Mouse (Mus musculus) right cerebral cortex, postnatal 14 days (tissue): ENCODE measurements around the gene Cep72.
"Not testable (repeated sequence)": the region's sequence is repeated elsewhere in the genome, so short reads cannot be mapped to it uniquely, and the experiment has no call there.

ENCODE experiments used
- DNase-seq: peaks from one replicate; pipeline ENCODE4 v3.0.0; 2022

Cep72 gene

DNA sequence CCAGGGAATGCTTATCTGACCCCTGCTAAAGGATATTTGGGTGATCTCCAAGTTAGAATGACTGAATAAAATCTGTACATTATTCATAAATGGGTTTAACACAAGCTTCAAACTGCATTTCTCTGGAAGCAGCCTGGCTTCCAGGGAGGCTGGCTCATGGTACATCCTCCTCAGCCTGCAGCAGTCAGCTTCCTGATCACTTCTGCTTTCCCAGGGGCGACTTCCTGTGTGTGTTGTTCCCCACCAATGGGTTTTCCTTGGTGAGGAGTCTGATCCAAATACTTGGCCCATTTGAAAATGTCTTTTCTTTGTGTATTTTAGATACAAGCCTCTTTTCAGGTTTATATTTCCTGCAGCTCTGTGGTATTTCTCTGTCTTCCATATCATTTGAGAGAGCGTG lies 33.1 kb downstream of the Cep72 start:
- DNase-seq: no peak

DNA sequence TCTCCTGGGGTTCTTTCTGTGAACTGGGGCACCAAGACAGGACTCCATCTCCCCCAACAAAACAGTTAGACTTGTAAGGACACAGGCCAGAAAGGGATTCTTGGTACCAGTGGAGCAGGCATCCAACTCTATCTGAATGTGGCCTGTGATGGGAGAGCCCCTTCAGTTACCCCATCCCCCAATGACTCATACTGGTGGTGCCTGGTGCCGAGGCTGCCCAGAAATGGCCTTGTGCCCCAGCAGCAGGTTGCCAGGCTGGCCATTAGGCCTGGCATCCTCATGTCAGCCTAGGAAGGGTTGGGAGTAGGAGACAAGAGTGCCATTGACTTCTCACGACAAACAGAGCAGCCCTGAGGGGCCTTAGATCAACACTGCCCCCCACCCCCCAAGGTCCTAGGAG lies 34.0 kb downstream of the Cep72 start:
- DNase-seq: no peak

DNA sequence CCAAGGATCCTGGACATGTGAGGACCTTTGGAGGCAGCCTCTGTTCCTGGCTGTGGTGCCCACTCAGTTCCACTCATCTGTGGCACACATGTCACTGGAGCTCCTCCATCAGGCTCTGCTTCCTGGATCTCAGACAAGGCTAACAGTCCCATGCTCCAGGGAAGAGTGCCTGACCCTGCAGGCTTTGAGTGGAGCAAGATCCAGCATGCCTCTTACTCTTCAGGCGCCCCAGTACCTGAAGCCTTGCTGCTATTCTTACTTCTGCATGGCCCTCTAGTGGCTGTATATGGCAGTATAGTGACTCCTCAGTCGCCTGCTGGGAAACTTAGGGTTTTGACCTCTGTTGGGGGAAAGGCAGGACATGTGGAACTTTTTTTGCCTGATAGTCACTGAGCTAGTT lies 35.9 kb downstream of the Cep72 start:
- peak; percentile 30 for DNase-seq

DNA sequence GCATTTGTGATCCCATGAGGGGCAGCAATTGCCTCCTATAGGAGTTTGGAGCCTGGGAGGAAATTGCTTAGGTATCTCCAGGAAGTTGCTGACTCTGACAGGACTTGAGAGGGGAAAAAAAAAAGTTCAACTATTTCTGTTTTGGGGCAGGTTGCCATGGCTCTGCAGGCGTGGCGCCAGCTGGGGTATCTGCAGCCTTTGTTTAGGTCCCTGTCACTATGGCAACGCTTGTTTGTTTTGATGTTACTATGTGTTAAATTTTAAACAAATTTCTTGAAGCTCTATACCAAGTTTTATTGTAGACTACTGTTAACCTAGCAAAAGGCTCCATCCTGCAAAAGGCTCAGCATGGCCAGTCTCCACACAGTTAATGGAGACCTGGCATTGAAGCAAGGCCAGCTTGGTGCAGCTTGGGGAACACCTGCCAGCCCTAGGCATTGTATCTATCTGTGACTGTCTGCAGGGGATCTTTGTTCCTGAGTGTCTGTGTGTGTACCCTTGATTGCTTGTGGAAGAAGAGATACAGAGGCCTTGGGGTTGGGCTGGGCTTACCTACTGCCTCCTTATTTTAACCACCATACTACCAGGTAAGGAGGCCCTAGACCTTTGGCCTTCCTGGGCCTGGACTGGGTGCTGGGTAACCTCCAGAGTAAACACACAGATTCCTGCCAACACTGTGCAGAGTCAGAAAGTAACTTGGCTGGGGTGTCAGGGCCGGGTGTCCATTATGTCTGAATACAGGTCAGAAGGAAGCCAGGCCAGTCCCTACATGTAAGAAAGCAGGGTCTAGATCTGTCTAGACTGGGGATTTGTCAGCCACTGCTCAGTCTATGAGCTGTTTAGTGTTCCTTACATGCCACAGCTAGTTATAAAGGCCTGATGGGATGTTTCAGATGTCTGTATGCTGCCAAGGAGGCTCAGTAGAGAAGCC lies 36.7 kb downstream of the Cep72 start:
- no peak for DNase-seq

DNA sequence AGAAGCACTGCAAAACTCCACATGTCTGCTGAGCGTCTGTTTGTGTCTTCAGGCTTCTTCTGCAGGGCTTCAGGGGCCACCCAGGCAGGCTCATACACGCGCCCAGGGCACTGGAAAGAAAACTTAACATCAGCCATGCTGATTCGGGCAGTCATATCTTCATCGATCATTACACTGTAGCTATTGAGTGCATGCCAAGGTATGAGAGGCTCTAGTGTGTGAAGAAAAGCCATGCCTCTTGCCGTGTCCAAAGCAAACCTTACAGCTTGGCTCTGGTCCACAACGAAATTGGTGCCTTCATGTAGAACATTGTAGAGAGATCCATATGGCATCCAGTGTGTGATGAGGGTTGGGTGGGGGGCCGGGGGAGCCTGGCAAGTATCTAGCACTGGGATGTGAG lies 43.1 kb downstream of the Cep72 start:
- DNase-seq: not testable (repeated sequence)

DNA sequence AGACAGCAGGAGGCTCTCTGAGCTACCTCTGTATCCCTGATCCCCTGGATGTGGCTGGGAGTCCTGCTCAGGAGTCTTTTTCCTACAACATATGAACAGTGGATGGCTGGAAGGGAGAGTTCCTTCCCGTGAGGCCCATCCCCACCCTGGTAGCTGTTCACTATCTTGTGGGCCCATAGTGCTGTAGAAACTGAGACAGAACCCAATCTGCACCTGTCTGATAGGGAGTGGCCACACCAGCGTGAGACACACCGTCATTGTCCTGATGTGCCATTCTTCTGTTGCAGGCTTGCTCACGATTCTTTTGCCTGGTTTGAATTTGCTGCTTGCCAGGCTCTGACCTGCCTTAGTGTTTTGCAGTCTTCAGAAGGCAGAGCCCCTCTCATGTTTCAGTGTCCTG lies 44.7 kb downstream of the Cep72 start:
- no peak for DNase-seq

DNA sequence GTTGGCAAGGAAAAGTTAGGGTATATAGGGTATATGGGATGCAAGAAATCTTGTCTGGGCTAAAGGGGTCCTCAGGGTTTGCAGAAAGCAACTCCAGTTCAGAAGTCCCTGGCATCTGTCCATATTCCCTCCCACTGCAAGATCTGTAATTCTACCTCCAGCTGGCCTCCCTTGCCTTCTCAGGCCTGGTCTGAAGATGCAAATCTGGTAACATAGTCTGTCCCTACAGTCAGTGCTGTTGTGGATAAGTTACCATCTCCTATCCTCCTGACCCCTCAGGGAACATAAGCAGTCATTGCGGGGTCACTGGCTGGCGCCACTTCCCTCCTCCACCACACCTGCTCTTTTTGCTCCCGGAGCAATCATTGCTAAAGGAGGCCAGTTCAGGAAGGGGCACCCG lies 46.2 kb downstream of the Cep72 start:
- no peak for DNase-seq

DNA sequence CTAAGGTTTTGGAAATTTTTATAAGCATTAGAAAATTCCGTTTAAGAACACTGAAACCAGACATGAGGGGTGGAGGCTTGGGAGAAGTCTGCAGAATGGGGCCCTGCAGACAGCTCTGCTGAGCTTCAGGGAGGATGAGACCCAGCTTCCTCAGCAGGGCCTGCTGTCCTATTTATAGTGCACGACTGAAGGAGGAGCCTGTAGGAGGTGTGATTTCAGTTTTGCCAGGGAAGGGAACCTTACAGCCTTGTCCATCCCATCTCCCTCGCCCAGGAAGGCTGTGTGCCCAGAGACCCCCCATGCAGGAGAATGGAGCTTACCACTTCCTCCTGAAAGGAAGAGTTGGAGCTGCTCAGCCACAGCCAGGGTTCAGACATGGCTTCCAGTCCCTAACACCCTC lies 51.4 kb downstream of the Cep72 start:
- DNase-seq: peak; percentile 45

DNA sequence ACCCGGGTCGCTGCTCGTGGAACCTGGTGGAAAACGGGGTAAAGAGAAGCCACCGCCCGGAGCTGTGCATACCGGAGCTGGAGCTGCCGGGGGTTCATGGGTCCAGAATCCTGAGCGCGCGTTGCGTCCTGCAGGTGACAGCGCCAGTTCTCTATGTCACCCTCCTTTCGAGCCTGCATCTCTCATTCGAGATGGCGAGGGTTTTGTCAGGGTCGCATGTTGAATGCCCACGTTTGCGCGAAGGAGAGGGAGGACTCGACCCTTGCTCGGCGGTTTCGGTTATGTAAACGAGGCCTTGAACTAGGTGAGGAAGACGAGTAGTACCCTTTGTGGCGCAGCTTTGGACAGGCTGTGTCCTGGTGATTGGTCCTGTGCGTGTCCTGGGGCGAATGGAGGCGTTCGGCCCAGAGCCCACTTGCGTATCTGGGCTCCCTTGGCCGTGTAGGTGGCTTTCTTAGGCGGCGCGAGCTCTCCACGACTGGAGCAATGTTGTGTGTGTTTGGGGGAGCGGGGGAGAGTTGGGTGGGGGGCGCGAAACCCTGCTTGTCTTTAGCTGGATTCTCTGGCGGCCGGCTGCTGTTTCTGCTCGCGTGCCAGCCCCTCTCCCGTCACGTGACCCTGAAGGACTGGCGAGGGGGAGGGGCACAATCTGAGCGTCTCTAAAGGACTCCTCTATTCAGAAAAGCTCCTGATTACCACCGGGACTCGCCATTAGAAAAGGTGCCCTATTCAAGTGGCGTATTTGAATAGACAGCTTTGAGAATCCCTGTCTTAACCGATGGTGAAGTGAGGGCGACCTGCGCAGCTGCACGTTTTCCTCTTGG lies 52.1 kb downstream of the Cep72 start:
- DNase-seq: peak; percentile 89

DNA sequence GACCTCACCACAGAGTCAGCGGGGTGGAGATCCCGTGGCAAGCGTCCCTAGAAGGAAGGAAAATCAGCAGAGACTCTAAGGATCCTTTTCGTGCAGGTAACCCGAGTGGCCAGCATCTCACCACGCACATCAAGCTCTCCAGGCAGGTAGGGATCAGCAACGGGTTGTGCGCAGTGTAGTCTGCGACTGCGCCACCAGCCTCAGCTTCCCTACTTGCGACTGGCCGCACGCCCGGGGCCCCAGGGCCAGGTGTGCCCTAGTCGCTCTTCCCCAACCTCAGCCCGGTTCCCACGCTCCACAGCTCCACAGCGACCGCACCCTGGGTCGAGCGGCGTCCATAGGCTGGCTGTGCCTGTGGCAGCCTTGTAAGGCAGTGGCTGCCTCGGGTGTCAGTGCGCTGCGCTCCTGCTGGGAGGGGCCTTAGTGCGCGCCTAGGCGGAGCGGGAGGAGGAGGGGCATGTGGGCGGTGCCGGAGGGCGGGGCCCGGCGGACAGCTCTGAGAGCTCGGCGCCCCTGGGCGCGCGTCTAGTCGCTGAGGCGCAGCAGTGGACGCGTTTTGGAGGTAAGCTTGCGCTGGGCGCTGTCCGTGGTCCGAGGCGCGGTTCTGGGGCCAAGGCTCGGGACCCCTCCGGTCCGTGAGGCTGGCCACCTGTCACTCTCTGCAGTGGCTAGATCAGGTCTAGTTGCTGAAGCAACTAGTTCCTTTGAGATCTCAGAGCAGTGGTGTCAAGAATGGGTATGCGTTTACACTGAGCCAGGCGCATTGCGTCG lies 53.0 kb downstream of the Cep72 start, which contains the start of gene Tppp:
Gene Tppp, plus strand, starts transcription at position 460 of the 771 bp plus-strand sequence.
- DNase-seq: peak; percentile 93

DNA sequence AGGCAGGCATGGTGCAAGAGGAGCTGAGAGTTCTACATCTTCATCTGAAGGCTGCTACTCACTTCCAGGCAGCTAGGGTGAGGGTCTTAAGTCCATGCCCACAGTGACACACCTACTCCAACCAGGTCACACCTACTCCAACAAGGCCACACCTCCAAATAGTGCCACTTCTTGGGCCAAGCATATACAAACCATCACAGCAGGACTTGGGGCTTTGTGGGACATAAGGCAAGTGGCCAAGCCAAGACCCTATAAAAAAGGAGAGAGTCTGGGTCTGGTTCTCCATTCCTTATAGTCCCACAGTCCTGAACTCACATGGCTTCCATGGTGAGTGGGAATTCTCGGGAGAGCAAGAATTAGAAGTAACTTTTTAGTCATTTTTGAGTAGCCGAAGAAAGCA lies 53.9 kb downstream of the Cep72 start:
- DNase-seq: not testable (repeated sequence)

DNA sequence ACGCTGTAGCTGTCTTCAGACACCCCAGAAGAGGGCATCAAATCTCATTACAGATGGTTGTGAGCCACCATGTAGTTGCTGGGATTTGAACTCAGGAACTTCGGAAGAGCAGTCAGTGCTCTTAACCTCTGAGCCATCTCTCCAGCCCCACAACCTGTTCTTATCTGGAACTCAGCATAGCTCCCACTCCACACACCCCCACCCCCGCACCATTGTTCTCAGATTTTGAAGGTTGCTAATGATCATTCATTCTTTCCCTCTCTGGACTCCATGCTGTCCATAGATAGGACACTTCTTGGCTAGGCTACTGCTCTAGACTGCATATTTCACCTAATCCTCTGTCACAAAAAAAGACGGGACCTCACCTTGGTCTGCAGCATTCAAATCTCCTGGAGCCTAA lies 55.2 kb downstream of the Cep72 start:
- DNase-seq: not testable (repeated sequence)

DNA sequence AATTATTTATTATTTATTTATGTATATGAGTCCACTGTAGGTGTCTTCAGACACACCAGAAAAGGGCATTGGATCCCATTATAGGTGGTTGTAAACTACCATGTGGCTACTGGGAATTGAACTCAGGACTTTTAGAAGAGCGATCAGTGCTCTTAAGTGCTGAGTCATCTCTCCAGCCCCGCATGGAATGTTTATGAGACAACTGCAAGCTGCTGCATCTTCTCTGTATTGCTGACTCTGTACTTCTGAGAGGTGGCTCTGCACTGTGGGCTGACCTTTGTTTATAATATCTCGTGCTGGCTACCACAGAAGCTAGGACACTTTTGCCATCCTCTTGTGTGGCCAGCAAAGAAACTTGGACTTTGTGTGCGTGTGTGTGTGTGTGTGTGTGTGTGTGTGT lies 60.6 kb downstream of the Cep72 start:
- no peak for DNase-seq

DNA sequence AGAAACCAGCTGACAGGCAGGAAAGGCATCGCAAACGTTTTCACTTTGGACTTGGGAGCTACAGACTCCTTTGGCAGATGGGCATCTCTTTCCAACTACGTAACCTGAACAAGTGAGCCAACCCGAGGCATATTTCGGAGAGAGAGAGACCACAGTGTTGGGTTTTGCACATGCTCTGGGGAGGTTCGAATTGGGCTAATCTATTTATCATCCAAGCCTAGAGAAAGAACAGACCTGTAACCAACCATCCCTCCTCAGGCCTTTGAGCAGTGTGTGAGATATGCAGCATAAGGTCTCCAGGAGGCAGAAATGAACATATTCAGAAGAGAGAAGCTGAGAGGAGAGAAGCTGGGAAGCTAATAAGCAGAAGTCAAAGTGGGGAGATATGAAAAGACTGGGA lies 61.1 kb downstream of the Cep72 start:
- no peak for DNase-seq

DNA sequence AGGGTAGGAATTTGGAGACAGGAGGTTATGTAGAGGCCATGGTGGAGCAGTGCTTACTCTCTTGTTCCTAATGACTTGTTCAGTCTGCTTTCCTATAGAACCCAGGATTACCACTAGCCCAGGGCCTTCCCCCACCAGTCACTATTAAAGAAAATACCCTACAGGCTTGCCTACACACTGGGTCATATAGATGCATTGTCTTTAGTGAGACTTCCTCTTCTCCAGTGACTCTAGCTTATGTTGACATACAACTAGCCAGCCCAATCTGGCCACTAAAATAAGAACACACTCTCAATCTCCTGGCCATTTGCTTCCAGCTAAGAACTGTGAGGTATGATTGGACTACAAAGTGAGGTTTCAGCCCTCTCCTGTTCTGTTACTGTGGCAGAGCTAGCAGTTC lies 61.6 kb downstream of the Cep72 start:
- DNase-seq: no peak

DNA sequence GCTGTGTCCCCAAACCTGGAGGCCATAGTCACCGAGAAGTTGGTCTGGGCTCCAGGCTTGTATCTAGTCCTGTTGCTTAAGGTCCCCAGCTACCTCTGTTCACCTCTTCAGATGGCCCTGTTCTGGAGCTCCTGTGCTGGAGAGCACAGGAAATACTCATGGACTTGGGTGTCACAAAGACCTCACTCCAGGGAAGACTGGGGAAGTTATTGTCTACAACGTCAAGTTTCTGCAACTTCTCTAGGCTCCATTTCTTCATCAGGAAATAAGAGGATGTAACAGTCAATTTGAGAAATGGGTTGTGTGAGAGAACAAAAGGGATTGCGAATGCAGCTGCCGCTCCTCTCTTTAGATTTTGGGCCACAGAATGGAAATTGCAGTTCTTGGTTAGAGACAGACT lies 65.6 kb downstream of the Cep72 start:
- DNase-seq: no peak

DNA sequence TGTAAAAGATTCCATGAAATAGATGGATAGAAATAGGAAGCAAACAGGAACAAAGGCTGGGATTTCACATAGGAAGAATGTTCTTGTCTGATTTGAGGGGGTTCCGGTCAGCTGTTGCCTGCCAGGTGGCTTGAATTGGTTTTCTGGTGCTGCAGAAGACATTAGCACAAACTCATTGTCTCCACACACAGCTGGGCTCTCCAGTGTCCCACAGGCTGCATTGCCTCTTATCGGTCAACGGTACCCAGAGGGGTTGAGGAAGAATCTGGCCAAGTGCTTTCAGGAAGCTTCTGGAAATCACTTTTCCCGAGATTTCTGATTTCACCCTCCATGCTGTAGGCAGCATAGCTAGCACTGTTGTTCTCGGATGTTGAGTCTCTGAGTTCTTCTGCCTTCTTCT lies 70.8 kb downstream of the Cep72 start:
- no peak for DNase-seq

DNA sequence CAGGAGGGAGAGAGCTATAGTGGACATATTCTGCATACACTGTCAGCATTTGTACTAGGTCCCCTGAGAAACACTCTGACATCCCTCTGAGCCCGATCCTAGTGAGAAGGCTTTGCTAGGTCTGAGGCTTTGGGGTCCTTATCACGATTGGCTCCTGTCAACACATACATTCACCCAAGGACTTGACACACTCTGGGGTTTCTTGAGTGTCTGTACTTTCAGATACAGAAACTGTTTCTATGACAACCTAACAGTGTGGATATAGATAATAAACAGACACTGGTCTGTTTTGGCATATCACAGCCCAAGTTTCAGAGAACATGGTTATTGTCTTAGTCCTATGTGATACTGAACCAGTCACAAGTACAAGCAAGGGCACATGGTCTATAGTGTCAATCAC lies 71.3 kb downstream of the Cep72 start:
- no peak for DNase-seq

DNA sequence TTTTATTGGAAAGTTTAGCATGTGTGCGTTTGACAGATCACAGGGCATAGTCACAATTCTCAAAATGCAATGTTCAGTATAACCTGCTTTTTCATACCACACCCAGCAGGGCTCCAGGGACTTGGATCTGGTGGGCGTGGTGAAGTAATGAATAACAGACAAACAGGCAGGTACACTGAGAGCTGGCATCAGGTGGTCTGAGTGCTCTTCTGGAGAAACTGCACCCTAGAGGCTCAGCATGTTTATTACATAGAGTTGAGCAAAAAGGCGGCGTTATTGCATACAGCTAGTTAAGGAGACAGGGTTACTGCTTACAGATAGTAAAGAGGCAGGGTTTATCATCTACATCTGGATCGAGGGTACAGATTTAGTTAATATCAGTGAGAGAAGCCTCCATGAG lies 71.8 kb downstream of the Cep72 start:
- DNase-seq: no peak
